Mouse (Mus musculus): ENCODE data around the gene Syngr3. TPM values are rescaled to one million over a fixed set of nuclear protein-coding genes. Genes with fewer than 3 reads are reported as not detected.

Syngr3 gene
- total and polyA plus RNA-seq, 3 experiments = 0.15 to 0.68 TPM; not detected in 1

GRCm38 (mm10) chr17:24669545-24670245 is 20.1 kb downstream of the Syngr3 start, which contains the start of gene Zfp598:
Gene Zfp598, plus strand, starts transcription at chr17:24669687.
- H3K27ac ChIP-seq (ENCODE audit: control insufficient read depth, low read depth, low read length) = peak within 1 kb of the TSS; percentile 84
- peak within 1 kb of the TSS; percentile 86 for H3K9ac ChIP-seq (ENCODE audit: control insufficient read depth, low read depth, low read length, poor library complexity, severe bottlenecking)
- peaks cover 0 to 14% of the 10 kb centered on the region in 2 experiments; a peak in 2 of 4 replicates for H3K36me3 ChIP-seq (ENCODE audit: control insufficient read depth in 1 of 2, insufficient read depth in 2 of 2, low read length in 2 of 2)
- peaks cover 0 to 26% of the 10 kb centered on the region in 2 experiments; a peak in 3 of 4 replicates for H3K4me1 ChIP-seq (ENCODE audit: control insufficient read depth in 1 of 2, insufficient read depth in 2 of 2, low read length in 2 of 2)
- DNase-seq (ENCODE audit: low read depth, low spot score) = peak; percentile 94
- peak within 1 kb of the TSS; percentile 90 to 99 for H3K4me3 ChIP-seq (ENCODE audit: control insufficient read depth in 1 of 2, insufficient read depth in 1 of 2, low read depth in 2 of 2, low read length in 2 of 2)
- H3K27me3 ChIP-seq (ENCODE audit: control insufficient read depth in 1 of 2, insufficient read depth in 2 of 2, low read length in 2 of 2) = peaks cover 0 to 2% of the 10 kb centered on the region in 2 experiments; a peak in 1 of 4 replicates
- peaks cover 46% of the 10 kb centered on the region for H3K79me2 ChIP-seq (ENCODE audit: control insufficient read depth, insufficient read depth, low read length, poor library complexity)
- no peaks in the 10 kb centered on the region for H3K9me3 ChIP-seq (replicated peaks; ENCODE audit: insufficient read depth, low read length)
- TF ChIP-seq MEF2A (IDR thresholded peaks at IDR 0.05; ENCODE audit: extremely low read depth, insufficient replicate concordance, low read depth, low read length, poor library complexity, severe bottlenecking) (no peak), UBTF (IDR thresholded peaks at IDR 0.05; ENCODE audit: borderline replicate concordance, insufficient read depth, low read depth, low read length) (no peak), POLR2A (IDR thresholded peaks at IDR 0.05; ENCODE audit: control insufficient read depth in 1 of 2, insufficient read depth in 1 of 2, low read depth in 1 of 2, low read length in 2 of 2, poor library complexity in 1 of 2) (peak; percentile 93 to 96; a peak in 3 of 4 replicates), BHLHE40 (IDR thresholded peaks at IDR 0.05; ENCODE audit: borderline replicate concordance, low read depth, low read length) (no peak), SIN3A (IDR thresholded peaks at IDR 0.05; ENCODE audit: low read length) (peak; percentile 90), TCF12 (IDR thresholded peaks at IDR 0.05; ENCODE audit: low read depth, low read length) (peak; percentile 68), MXI1 (IDR thresholded peaks at IDR 0.05; ENCODE audit: low read depth, low read length) (peak; percentile 80), HCFC1 (IDR thresholded peaks at IDR 0.05; ENCODE audit: low read depth, low read length) (peak; percentile 92), ETS1 (IDR thresholded peaks at IDR 0.05; ENCODE audit: low read depth, low read length) (no peak), ZNF384 (IDR thresholded peaks at IDR 0.05; ENCODE audit: low read depth, low read length) (no peak), MAFK (IDR thresholded peaks at IDR 0.05; ENCODE audit: borderline replicate concordance, low read depth, low read length) (no peak), KAT2A (conservative IDR thresholded peaks at IDR 0.05; ENCODE audit: low read depth, low read length) (no peak; the same call in 1 of the 2 replicates), GABPA (IDR thresholded peaks at IDR 0.05; ENCODE audit: low read depth, low read length) (no peak), ELF1 (IDR thresholded peaks at IDR 0.05; ENCODE audit: low read depth, low read length) (peak; percentile 98), MAZ (IDR thresholded peaks at IDR 0.05; ENCODE audit: low read depth, low read length) (no peak; the same call in 1 of the 2 replicates), POLR2AphosphoS5 (IDR thresholded peaks at IDR 0.05; ENCODE audit: borderline replicate concordance, low read depth, low read length) (0 out of 2 replicates have a peak, but pooled peaks have one; percentile 27), NRF1 (IDR thresholded peaks at IDR 0.05; ENCODE audit: insufficient read depth, low read depth, low read length, poor library complexity, severe bottlenecking) (peak; percentile 47; the same call in 1 of the 2 replicates), USF1 (IDR thresholded peaks at IDR 0.05; ENCODE audit: low read depth, low read length) (no peak), E2F4 (IDR thresholded peaks at IDR 0.05; ENCODE audit: borderline replicate concordance, low read depth, low read length) (no peak), ZKSCAN1 (IDR thresholded peaks at IDR 0.05; ENCODE audit: low read depth, low read length) (no peak), MYC (IDR thresholded peaks at IDR 0.05; ENCODE audit: low read depth, low read length) (no peak), TAL1 (IDR thresholded peaks at IDR 0.05; ENCODE audit: low read length) (no peak), CHD1 (IDR thresholded peaks at IDR 0.05; ENCODE audit: low read depth, low read length) (no peak), RAD21 (IDR thresholded peaks at IDR 0.05; ENCODE audit: low read depth, low read length) (no peak), USF2 (IDR thresholded peaks at IDR 0.05; ENCODE audit: borderline replicate concordance in 1 of 2, insufficient read depth in 1 of 2, low read depth in 1 of 2, low read length in 2 of 2) (no peak), POLR2AphosphoS2 (IDR thresholded peaks at IDR 0.05; ENCODE audit: low read length) (peak; percentile 87; the same call in 1 of the 2 replicates), MYB (IDR thresholded peaks at IDR 0.05; ENCODE audit: low read depth, low read length) (peak; percentile 62), TBP (IDR thresholded peaks at IDR 0.05; ENCODE audit: low read depth, low read length) (peak; percentile 92), EP300 (IDR thresholded peaks at IDR 0.05; ENCODE audit: low read depth in 1 of 2, low read length in 2 of 2) (no peak; a peak in 1 of 4 replicates), ZC3H11A (IDR thresholded peaks at IDR 0.05; ENCODE audit: low read depth, low read length) (no peak), CTCF (IDR thresholded peaks at IDR 0.05 in 2 of 3, conservative IDR thresholded peaks at IDR 0.05 in 1 of 3; ENCODE audit: control insufficient read depth in 1 of 3, insufficient read depth in 1 of 3, low read depth in 2 of 3, low read length in 3 of 3, poor library complexity in 1 of 3, severe bottlenecking in 1 of 3) (0 out of 6 replicates have a peak, but pooled peaks of 1 of the 3 experiments have one; percentile 5), GATA1 (IDR thresholded peaks at IDR 0.05; ENCODE audit: low read depth, low read length) (no peak), CHD2 (IDR thresholded peaks at IDR 0.05; ENCODE audit: low read length) (no peak), ZMIZ1 (IDR thresholded peaks at IDR 0.05; ENCODE audit: low read depth, low read length) (no peak; the same call in 1 of the 2 replicates), SMC3 (IDR thresholded peaks at IDR 0.05; ENCODE audit: low read depth, low read length) (no peak)
